Mouse (Mus musculus) limb, embryonic 15.5 days (tissue): ENCODE results near the gene Mmp15. TPM values are rescaled to one million over a fixed set of nuclear protein-coding genes. Genes with fewer than 3 reads are reported as not detected.

Experiments
- ATAC-seq: fragments of 200-750 bp; cut with Nextera tagmentation; 2 replicates; pipeline ENCODE4 v1.8.0; 2017; ENCODE audit warnings: low read depth, moderate TSS enrichment; ENCODE audit not compliant: insufficient number of reproducible peaks, low FRiP score, low TSS enrichment
- H3K27ac ChIP-seq: fragments of 300-500 bp; sonication (generic); 2 replicates; pipeline ENCODE4 v1.5.1; 2015; ENCODE audit warnings: moderate library complexity, mild to moderate bottlenecking, inconsistent platforms
- H3K27me3 ChIP-seq: fragments of 300-500 bp; sonication (generic); 2 replicates; pipeline ENCODE4 v1.6.1; 2015; ENCODE audit warnings: inconsistent platforms
- H3K36me3 ChIP-seq: fragments of 300-500 bp; sonication (generic); 2 replicates; pipeline ENCODE4 v1.6.1; 2015; ENCODE audit warnings: inconsistent platforms
- H3K4me1 ChIP-seq: fragments of 300-500 bp; sonication (generic); 2 replicates; pipeline ENCODE4 v1.6.1; 2015; ENCODE audit warnings: inconsistent platforms
- H3K4me2 ChIP-seq: fragments of 300-500 bp; sonication (generic); 2 replicates; pipeline ENCODE4 v1.6.1; 2015; ENCODE audit warnings: mild to moderate bottlenecking, inconsistent platforms
- H3K4me3 ChIP-seq: fragments of 300-500 bp; sonication (generic); 2 replicates; pipeline ENCODE4 v1.5.1; 2015; ENCODE audit warnings: mild to moderate bottlenecking, inconsistent platforms
- H3K9ac ChIP-seq: fragments of 300-500 bp; sonication (generic); 2 replicates; pipeline ENCODE4 v1.6.1; 2015; ENCODE audit warnings: inconsistent platforms
- H3K9me3 ChIP-seq: fragments of 300-500 bp; sonication (generic); 2 replicates; pipeline ENCODE4 v1.6.1; 2016; ENCODE audit warnings: inconsistent platforms
- WGBS: fragments of 180-500 bp; shearing (Covaris S2); methylation state at CpG from one replicate; pipeline ENCODE4 v1.1.7; 2015; 5-methylcytosine and 5-hydroxymethylcytosine counted together
- polyA plus RNA-seq: library from polyadenylated mRNA; unstranded; fragments of >200 nt; fragmentation: Nextera tagmentation; extraction: Ambion mirVana; gene quantifications from 2 replicates; pipeline ENCODE4 v1.2.1, GENCODE M21; 2015

The Mmp15 gene
- polyA plus RNA-seq, 1 experiment from 2014 or later, result 7.8 TPM

GRCm38 (mm10) chr8:95411309-95411972 is 59.4 kb downstream of the Mmp15 start:
- no peak overlapping the region for H3K4me2 ChIP-seq
- H3K36me3 ChIP-seq, result no peaks in the 10 kb centered on the region
- no peaks in the 10 kb centered on the region for H3K9me3 ChIP-seq
- no peaks in the 10 kb centered on the region; the same call in 1 of the 2 replicates for H3K4me1 ChIP-seq
- H3K27ac ChIP-seq, result peak overlapping the region; percentile 43; the same call in 1 of the 2 replicates
- H3K4me3 ChIP-seq, result no peak overlapping the region
- 40% methylated on average over 10 of the region's 10 CpGs for WGBS
- no peak overlapping the region for H3K9ac ChIP-seq
- ATAC-seq, result 0 out of 2 replicates have a peak, but pooled peaks have one; percentile 19
- no peaks in the 10 kb centered on the region for H3K27me3 ChIP-seq

- H3K9ac ChIP-seq, result no peak overlapping the region
- no peak overlapping the region for H3K4me3 ChIP-seq
- no peaks in the 10 kb centered on the region for H3K27me3 ChIP-seq
- no peak overlapping the region for H3K27ac ChIP-seq
- H3K9me3 ChIP-seq, result no peaks in the 10 kb centered on the region
- H3K4me2 ChIP-seq, result no peak overlapping the region
- peaks cover 42% of the 10 kb centered on the region for H3K36me3 ChIP-seq
- H3K4me1 ChIP-seq, result peaks cover 8% of the 10 kb centered on the region
- 89% methylated on average over 14 of the region's 14 CpGs for WGBS
- no peak for ATAC-seq
These were observed 70.2 kb downstream of the Mmp15 start for GRCm38 (mm10) chr8:95422193-95422810.

Other genes with a start within 250 kb of the Mmp15 start
- gene Kifc3, start 149.5 kb upstream of the Mmp15 start, polyA plus RNA-seq, result 19.1 and 20.7 TPM in 2 replicates
- 0.47 and 0.87 TPM in 2 replicates for gene Cngb1, start 45.7 kb upstream of the Mmp15 start, polyA plus RNA-seq
- 0.74 TPM in 1 of 2 replicates, not detected in the other for gene Tepp, start 41.7 kb upstream of the Mmp15 start, polyA plus RNA-seq
- 8.7 and 9.0 TPM in 2 replicates for gene Zfp319, start 20.3 kb upstream of the Mmp15 start, polyA plus RNA-seq
- 41.0 and 44.5 TPM in 2 replicates for gene Usb1, start 20.0 kb upstream of the Mmp15 start, polyA plus RNA-seq
- 122 and 128 TPM in 2 replicates for gene Cfap20, start 82.6 kb downstream of the Mmp15 start, polyA plus RNA-seq
- gene Csnk2a2, start 137.8 kb downstream of the Mmp15 start, polyA plus RNA-seq, result 11.1 and 11.8 TPM in 2 replicates
- 0.52 and 0.89 TPM in 2 replicates for gene Ccdc113, start 181.8 kb downstream of the Mmp15 start, polyA plus RNA-seq
- gene Prss54, start 224.1 kb downstream of the Mmp15 start, polyA plus RNA-seq, result not detected in 2 replicates